Mouse (Mus musculus): Measurements from ENCODE around the gene Srgap2. TPM values are rescaled to one million over a fixed set of nuclear protein-coding genes. Genes with fewer than 3 reads are reported as not detected.

Gene Srgap2
- polyA plus RNA-seq, 1 experiment from 2014 or later, result 24.5 TPM

- no peak overlapping the region for H3K4me3 ChIP-seq (ENCODE audit: low read depth, low read length)
- no peak overlapping the region for H3K27ac ChIP-seq (ENCODE audit: low read length)
- H3K27me3 ChIP-seq (ENCODE audit: control insufficient read depth, insufficient read depth, low read length), result no peaks in the 10 kb centered on the region
- no peak overlapping the region for H3K4me2 ChIP-seq (replicated peaks; ENCODE audit: low read depth, low read length)
- ATAC-seq (ENCODE audit: insufficient number of reproducible peaks, insufficient read depth, low FRiP score, low read depth), result no peak
- no peak overlapping the region for H3K9ac ChIP-seq (replicated peaks; ENCODE audit: low read depth, low read length)
- no peaks in the 10 kb centered on the region for H3K9me3 ChIP-seq (ENCODE audit: control insufficient read depth, low read depth, low read length)
- no peaks in the 10 kb centered on the region for H3K4me1 ChIP-seq (ENCODE audit: control insufficient read depth, insufficient read depth, low read length)
- H3K36me3 ChIP-seq (ENCODE audit: control insufficient read depth, insufficient read depth, low read length), result no peaks in the 10 kb centered on the region
Measured at GRCm38 (mm10) chr1:131553428-131553827, 26.3 kb upstream of the Srgap2 start.

- Histone ChIP-seq H3K27ac (ENCODE audit: low read length) (no peak overlapping the region), H3K36me3 (ENCODE audit: control insufficient read depth, insufficient read depth, low read length) (no peaks in the 10 kb centered on the region), H3K4me1 (ENCODE audit: control insufficient read depth, insufficient read depth, low read length) (no peaks in the 10 kb centered on the region), H3K9ac (replicated peaks; ENCODE audit: low read depth, low read length) (no peak overlapping the region), H3K4me2 (replicated peaks; ENCODE audit: low read depth, low read length) (no peak overlapping the region), H3K27me3 (ENCODE audit: control insufficient read depth, insufficient read depth, low read length) (no peaks in the 10 kb centered on the region), H3K9me3 (ENCODE audit: control insufficient read depth, low read depth, low read length) (no peaks in the 10 kb centered on the region), H3K4me3 (ENCODE audit: low read depth, low read length) (no peak overlapping the region)
- 85% methylated on average over 2 of the region's 2 CpGs for WGBS
- ATAC-seq (ENCODE audit: insufficient number of reproducible peaks, insufficient read depth, low FRiP score, low read depth), result no peak
Measured at GRCm38 (mm10) chr1:131551956-131552355, 24.8 kb upstream of the Srgap2 start.

- WGBS, result 37% methylated on average over 8 of the region's 8 CpGs
- Histone ChIP-seq H3K27me3 (ENCODE audit: control insufficient read depth, insufficient read depth, low read length) (no peaks in the 10 kb centered on the region), H3K36me3 (ENCODE audit: control insufficient read depth, insufficient read depth, low read length) (no peaks in the 10 kb centered on the region), H3K27ac (ENCODE audit: low read length) (no peak overlapping the region), H3K4me1 (ENCODE audit: control insufficient read depth, insufficient read depth, low read length) (no peaks in the 10 kb centered on the region), H3K9ac (replicated peaks; ENCODE audit: low read depth, low read length) (no peak overlapping the region), H3K9me3 (ENCODE audit: control insufficient read depth, low read depth, low read length) (no peaks in the 10 kb centered on the region), H3K4me3 (ENCODE audit: low read depth, low read length) (no peak overlapping the region), H3K4me2 (replicated peaks; ENCODE audit: low read depth, low read length) (no peak overlapping the region)
- no peak for ATAC-seq (ENCODE audit: insufficient number of reproducible peaks, insufficient read depth, low FRiP score, low read depth)
Measured at GRCm38 (mm10) chr1:131548494-131549365, 21.6 kb upstream of the Srgap2 start.

- ATAC-seq (ENCODE audit: insufficient number of reproducible peaks, insufficient read depth, low FRiP score, low read depth), result no peak
- 66% methylated on average over 13 of the region's 13 CpGs for WGBS
- H3K9me3 ChIP-seq (ENCODE audit: control insufficient read depth, low read depth, low read length), result no peaks in the 10 kb centered on the region
- H3K4me2 ChIP-seq (replicated peaks; ENCODE audit: low read depth, low read length), result no peak overlapping the region
- no peaks in the 10 kb centered on the region for H3K4me1 ChIP-seq (ENCODE audit: control insufficient read depth, insufficient read depth, low read length)
- no peak overlapping the region for H3K9ac ChIP-seq (replicated peaks; ENCODE audit: low read depth, low read length)
- no peaks in the 10 kb centered on the region for H3K36me3 ChIP-seq (ENCODE audit: control insufficient read depth, insufficient read depth, low read length)
- H3K4me3 ChIP-seq (ENCODE audit: low read depth, low read length), result no peak overlapping the region
- no peak overlapping the region for H3K27ac ChIP-seq (ENCODE audit: low read length)
- H3K27me3 ChIP-seq (ENCODE audit: control insufficient read depth, insufficient read depth, low read length), result no peaks in the 10 kb centered on the region
Measured at GRCm38 (mm10) chr1:131546798-131547690, 19.9 kb upstream of the Srgap2 start.

- Histone ChIP-seq H3K27me3 (ENCODE audit: control insufficient read depth, insufficient read depth, low read length) (no peaks in the 10 kb centered on the region), H3K9ac (replicated peaks; ENCODE audit: low read depth, low read length) (no peak overlapping the region), H3K4me2 (replicated peaks; ENCODE audit: low read depth, low read length) (no peak overlapping the region), H3K9me3 (ENCODE audit: control insufficient read depth, low read depth, low read length) (no peaks in the 10 kb centered on the region), H3K27ac (ENCODE audit: low read length) (no peak overlapping the region), H3K36me3 (ENCODE audit: control insufficient read depth, insufficient read depth, low read length) (no peaks in the 10 kb centered on the region), H3K4me1 (ENCODE audit: control insufficient read depth, insufficient read depth, low read length) (no peaks in the 10 kb centered on the region), H3K4me3 (ENCODE audit: low read depth, low read length) (no peak overlapping the region)
- ATAC-seq (ENCODE audit: insufficient number of reproducible peaks, insufficient read depth, low FRiP score, low read depth), result no peak
- WGBS, result 76% methylated on average over 7 of the region's 7 CpGs
Measured at GRCm38 (mm10) chr1:131543886-131544565, 16.9 kb upstream of the Srgap2 start.

GRCm38 (mm10) chr1:131541903-131542302, 14.8 kb upstream of the Srgap2 start:
- no peaks in the 10 kb centered on the region for H3K9me3 ChIP-seq (ENCODE audit: control insufficient read depth, low read depth, low read length)
- no peak overlapping the region for H3K4me2 ChIP-seq (replicated peaks; ENCODE audit: low read depth, low read length)
- no peaks in the 10 kb centered on the region for H3K27me3 ChIP-seq (ENCODE audit: control insufficient read depth, insufficient read depth, low read length)
- H3K9ac ChIP-seq (replicated peaks; ENCODE audit: low read depth, low read length), result no peak overlapping the region
- no peak overlapping the region for H3K4me3 ChIP-seq (ENCODE audit: low read depth, low read length)
- 86% methylated on average over 5 of the region's 5 CpGs for WGBS
- H3K27ac ChIP-seq (ENCODE audit: low read length), result no peak overlapping the region
- H3K36me3 ChIP-seq (ENCODE audit: control insufficient read depth, insufficient read depth, low read length), result no peaks in the 10 kb centered on the region; the same call in 1 of the 2 replicates
- no peaks in the 10 kb centered on the region for H3K4me1 ChIP-seq (ENCODE audit: control insufficient read depth, insufficient read depth, low read length)
- no peak for ATAC-seq (ENCODE audit: insufficient number of reproducible peaks, insufficient read depth, low FRiP score, low read depth)

- Histone ChIP-seq H3K36me3 (ENCODE audit: control insufficient read depth, insufficient read depth, low read length) (no peaks in the 10 kb centered on the region; the same call in 1 of the 2 replicates), H3K9ac (replicated peaks; ENCODE audit: low read depth, low read length) (no peak overlapping the region), H3K4me2 (replicated peaks; ENCODE audit: low read depth, low read length) (no peak overlapping the region), H3K4me3 (ENCODE audit: low read depth, low read length) (no peak overlapping the region), H3K9me3 (ENCODE audit: control insufficient read depth, low read depth, low read length) (no peaks in the 10 kb centered on the region), H3K4me1 (ENCODE audit: control insufficient read depth, insufficient read depth, low read length) (no peaks in the 10 kb centered on the region), H3K27me3 (ENCODE audit: control insufficient read depth, insufficient read depth, low read length) (no peaks in the 10 kb centered on the region), H3K27ac (ENCODE audit: low read length) (0 out of 2 replicates have a peak overlapping the region, but pooled peaks have one; percentile 21)
- ATAC-seq (ENCODE audit: insufficient number of reproducible peaks, insufficient read depth, low FRiP score, low read depth), result no peak
- WGBS, result 52% methylated on average over 3 of the region's 3 CpGs
Measured at GRCm38 (mm10) chr1:131541431-131541830, 14.3 kb upstream of the Srgap2 start.

GRCm38 (mm10) chr1:131540795-131541194, 13.6 kb upstream of the Srgap2 start:
- H3K9me3 ChIP-seq (ENCODE audit: control insufficient read depth, low read depth, low read length), result no peaks in the 10 kb centered on the region
- no peak overlapping the region for H3K27ac ChIP-seq (ENCODE audit: low read length)
- no peaks in the 10 kb centered on the region; the same call in 1 of the 2 replicates for H3K36me3 ChIP-seq (ENCODE audit: control insufficient read depth, insufficient read depth, low read length)
- H3K4me3 ChIP-seq (ENCODE audit: low read depth, low read length), result no peak overlapping the region
- no peak for ATAC-seq (ENCODE audit: insufficient number of reproducible peaks, insufficient read depth, low FRiP score, low read depth)
- no peak overlapping the region for H3K4me2 ChIP-seq (replicated peaks; ENCODE audit: low read depth, low read length)
- WGBS, result 71% methylated on average over 5 of the region's 5 CpGs
- no peaks in the 10 kb centered on the region for H3K4me1 ChIP-seq (ENCODE audit: control insufficient read depth, insufficient read depth, low read length)
- H3K27me3 ChIP-seq (ENCODE audit: control insufficient read depth, insufficient read depth, low read length), result no peaks in the 10 kb centered on the region
- H3K9ac ChIP-seq (replicated peaks; ENCODE audit: low read depth, low read length), result no peak overlapping the region

All from stomach, embryonic 14.5 days (tissue).